Mouse (Mus musculus): ENCODE results near the gene Krt23. TPM values are rescaled to one million over a fixed set of nuclear protein-coding genes. Genes with fewer than 3 reads are reported as not detected.

Krt23 gene
- polyA plus RNA-seq, 1 experiment from 2014 or later, result not detected

DNA sequence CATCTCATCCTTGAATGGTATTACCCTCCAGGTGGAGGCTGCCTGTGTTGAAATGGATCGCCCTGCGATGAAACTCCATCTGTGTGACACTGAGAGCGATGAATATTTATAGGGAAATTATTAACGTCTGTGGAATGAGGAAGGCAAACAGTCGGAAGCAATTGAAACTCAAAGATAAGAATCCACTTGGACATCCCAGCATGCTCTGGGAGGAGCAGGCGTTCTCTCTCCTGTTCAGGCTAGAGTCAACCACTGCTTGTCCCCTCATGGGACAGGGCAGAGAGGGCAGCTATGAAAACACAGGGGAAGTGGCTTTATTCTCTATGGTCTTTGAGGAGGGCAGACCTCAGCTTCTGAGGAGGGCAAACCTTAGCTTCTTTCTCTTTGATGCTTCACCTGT lies 19.5 kb downstream of the Krt23 start:
- Histone ChIP-seq H3K27me3 (replicated peaks) (no peaks in the 10 kb centered on the region), H3K36me3 (replicated peaks) (no peaks in the 10 kb centered on the region), H3K4me2 (no peak overlapping the region), H3K27ac (no peak overlapping the region), H3K9me3 (no peaks in the 10 kb centered on the region), H3K4me3 (no peak overlapping the region), H3K4me1 (no peaks in the 10 kb centered on the region), H3K9ac (no peak overlapping the region)
- no peak for ATAC-seq (replicated peaks)
- WGBS, result 70% methylated on average over 6 of the region's 6 CpGs

DNA sequence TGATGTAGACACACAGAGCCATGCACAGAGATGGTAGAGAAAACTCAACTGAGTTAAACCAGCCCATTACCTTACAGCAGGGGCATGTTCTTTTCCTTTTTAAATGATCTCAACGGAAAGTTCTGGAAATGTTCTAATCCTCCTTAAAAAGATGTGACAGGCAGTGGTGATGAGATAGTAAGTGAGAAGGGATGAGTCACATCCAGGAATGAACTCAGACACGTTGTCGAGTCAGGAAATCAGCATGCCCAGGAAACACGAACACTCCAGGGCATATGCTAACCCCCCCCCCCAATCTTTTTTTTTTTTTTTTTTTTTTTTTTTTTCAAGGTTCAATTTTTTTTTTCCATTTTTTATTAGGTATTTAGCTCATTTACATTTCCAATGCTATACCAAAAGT lies 20.5 kb downstream of the Krt23 start:
- Histone ChIP-seq H3K27me3 (replicated peaks) (no peaks in the 10 kb centered on the region), H3K4me1 (no peaks in the 10 kb centered on the region), H3K27ac (no peak overlapping the region), H3K9me3 (no peaks in the 10 kb centered on the region), H3K4me3 (no peak overlapping the region), H3K36me3 (replicated peaks) (no peaks in the 10 kb centered on the region), H3K4me2 (no peak overlapping the region), H3K9ac (no peak overlapping the region)
- no peak for ATAC-seq (replicated peaks)
- 85% methylated on average over 4 of the region's 4 CpGs for WGBS

DNA sequence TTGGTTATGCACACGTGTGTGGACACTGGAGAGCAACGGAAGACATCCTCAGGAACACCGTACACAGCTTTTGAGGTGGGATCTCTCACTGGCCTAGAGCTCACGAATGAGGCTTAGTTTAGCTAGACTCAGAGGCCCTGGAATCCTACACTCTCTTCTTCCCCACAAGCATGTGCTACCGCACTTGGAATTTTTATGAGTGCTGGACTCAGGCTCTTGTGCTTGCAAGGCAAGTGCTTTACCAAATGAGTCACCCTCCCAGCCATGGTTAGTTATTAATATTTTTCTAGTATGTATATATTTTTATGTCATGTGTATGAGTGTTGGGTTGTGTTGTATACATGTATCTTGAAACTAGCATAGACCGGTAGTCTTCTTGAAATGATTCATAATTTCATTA lies 21.0 kb downstream of the Krt23 start:
- no peak overlapping the region for H3K27ac ChIP-seq
- no peaks in the 10 kb centered on the region for H3K4me1 ChIP-seq
- no peaks in the 10 kb centered on the region for H3K36me3 ChIP-seq (replicated peaks)
- no peak for ATAC-seq (replicated peaks)
- H3K4me2 ChIP-seq, result no peak overlapping the region
- no peak overlapping the region for H3K9ac ChIP-seq
- WGBS, result 95% methylated on average over 6 of the region's 6 CpGs
- H3K9me3 ChIP-seq, result no peaks in the 10 kb centered on the region
- no peaks in the 10 kb centered on the region for H3K27me3 ChIP-seq (replicated peaks)
- H3K4me3 ChIP-seq, result no peak overlapping the region

DNA sequence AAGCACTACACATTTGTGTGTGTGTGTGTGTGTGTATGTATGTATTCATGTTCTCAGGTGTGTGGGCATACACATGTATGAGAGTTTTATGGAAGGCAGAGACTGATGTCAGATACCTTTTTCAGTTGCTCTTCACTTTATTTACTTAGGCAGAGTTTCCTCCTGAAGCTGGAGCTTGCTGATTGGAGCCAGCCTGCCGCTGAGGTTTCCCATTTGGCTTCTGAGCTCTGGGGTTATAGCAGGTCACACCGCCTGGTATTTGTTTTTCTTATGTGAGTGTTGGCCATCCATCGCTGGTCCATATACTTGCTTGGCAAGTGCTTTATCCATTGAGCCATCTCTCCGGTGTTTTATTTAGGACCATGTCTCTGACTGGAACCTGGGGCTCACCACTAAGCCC lies 23.7 kb downstream of the Krt23 start:
- H3K9ac ChIP-seq, result no peak overlapping the region
- H3K27me3 ChIP-seq (replicated peaks), result no peaks in the 10 kb centered on the region
- no peak overlapping the region for H3K4me3 ChIP-seq
- H3K4me1 ChIP-seq, result 0 out of 2 replicates have a peak, but pooled peaks cover 5% of the 10 kb centered on the region
- WGBS, result 85% methylated on average over 4 of the region's 4 CpGs
- no peak for ATAC-seq (replicated peaks)
- H3K9me3 ChIP-seq, result no peaks in the 10 kb centered on the region
- H3K27ac ChIP-seq, result no peak overlapping the region
- H3K4me2 ChIP-seq, result no peak overlapping the region
- no peaks in the 10 kb centered on the region for H3K36me3 ChIP-seq (replicated peaks)

DNA sequence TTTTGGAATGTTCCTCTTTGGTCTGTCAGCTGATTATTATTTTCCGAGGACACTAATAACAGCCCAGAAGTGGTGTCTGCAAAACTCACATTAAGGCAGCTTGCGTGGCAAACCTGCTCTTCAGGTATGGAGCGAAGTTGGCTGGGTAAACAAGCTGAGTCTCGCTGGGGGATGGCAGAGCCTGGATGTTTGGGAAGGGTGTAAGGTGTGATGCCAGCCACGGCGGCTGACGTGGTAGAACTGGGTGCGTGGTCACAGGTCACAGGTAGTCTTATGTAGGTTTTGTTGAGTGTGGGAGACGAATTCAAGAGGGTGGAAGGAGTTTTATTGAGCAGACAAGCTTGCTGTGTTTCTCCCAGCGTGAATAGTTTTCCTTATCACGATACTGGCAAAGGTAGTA lies 24.4 kb downstream of the Krt23 start:
- no peaks in the 10 kb centered on the region for H3K9me3 ChIP-seq
- 91% methylated on average over 11 of the region's 11 CpGs for WGBS
- no peaks in the 10 kb centered on the region for H3K36me3 ChIP-seq (replicated peaks)
- no peak overlapping the region for H3K27ac ChIP-seq
- H3K9ac ChIP-seq, result no peak overlapping the region
- no peak overlapping the region for H3K4me2 ChIP-seq
- no peak for ATAC-seq (replicated peaks)
- H3K4me3 ChIP-seq, result no peak overlapping the region
- H3K4me1 ChIP-seq, result 0 out of 2 replicates have a peak, but pooled peaks cover 5% of the 10 kb centered on the region
- H3K27me3 ChIP-seq (replicated peaks), result peaks cover 5% of the 10 kb centered on the region; the same call in 1 of the 2 replicates

DNA sequence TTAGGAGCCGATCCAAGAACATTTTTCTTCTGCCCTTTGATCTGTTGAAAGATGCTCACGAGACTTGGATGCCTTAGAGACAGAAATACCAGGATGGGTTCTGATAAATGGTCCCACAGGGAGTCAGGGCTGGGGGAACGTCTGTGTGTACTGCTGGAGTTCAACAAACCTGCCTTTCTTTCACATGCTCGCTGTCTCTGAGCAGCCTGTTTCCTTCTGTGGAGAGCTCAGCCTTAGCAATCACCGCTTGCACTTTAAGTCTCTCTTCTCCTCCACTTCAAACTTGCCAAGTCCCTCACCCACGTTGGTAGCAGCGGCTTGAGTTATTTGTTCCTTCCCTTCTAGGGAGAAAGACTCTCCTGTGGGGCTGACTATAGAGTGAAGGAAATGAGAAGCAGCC lies 26.6 kb downstream of the Krt23 start:
- Histone ChIP-seq H3K36me3 (replicated peaks) (no peaks in the 10 kb centered on the region), H3K4me2 (no peak overlapping the region), H3K27me3 (replicated peaks) (peaks cover 5% of the 10 kb centered on the region; the same call in 1 of the 2 replicates), H3K27ac (no peak overlapping the region), H3K4me3 (no peak overlapping the region), H3K9me3 (no peaks in the 10 kb centered on the region), H3K9ac (no peak overlapping the region), H3K4me1 (0 out of 2 replicates have a peak, but pooled peaks cover 5% of the 10 kb centered on the region)
- ATAC-seq (replicated peaks), result no peak
- WGBS, result 47% methylated on average over 7 of the region's 7 CpGs

DNA sequence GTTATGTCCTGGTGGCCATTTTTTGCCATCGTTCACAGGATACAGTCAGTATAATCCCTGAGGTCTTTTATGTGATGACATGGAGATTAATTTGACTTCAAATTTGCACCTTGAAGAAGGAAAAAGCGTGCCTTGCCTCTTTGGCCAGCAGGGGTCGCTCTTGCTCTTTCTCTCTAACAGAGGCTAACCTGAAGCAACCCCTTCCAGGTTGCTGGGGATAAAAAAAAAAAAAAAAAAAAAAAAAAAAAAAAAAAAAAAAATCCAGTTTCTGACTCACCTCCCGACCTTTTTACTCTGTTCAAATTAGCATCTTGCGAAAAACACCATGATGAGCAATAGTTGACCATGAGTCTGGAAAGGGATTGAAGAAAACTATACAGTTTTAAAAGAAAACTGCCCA lies 28.1 kb downstream of the Krt23 start:
- Histone ChIP-seq H3K27ac (no peak overlapping the region), H3K27me3 (replicated peaks) (peaks cover 5% of the 10 kb centered on the region; the same call in 1 of the 2 replicates), H3K9me3 (no peaks in the 10 kb centered on the region), H3K36me3 (replicated peaks) (no peaks in the 10 kb centered on the region), H3K4me2 (no peak overlapping the region), H3K4me1 (0 out of 2 replicates have a peak, but pooled peaks cover 5% of the 10 kb centered on the region), H3K4me3 (no peak overlapping the region), H3K9ac (no peak overlapping the region)
- 7% methylated on average over 5 of the region's 5 CpGs for WGBS
- no peak for ATAC-seq (replicated peaks)

DNA sequence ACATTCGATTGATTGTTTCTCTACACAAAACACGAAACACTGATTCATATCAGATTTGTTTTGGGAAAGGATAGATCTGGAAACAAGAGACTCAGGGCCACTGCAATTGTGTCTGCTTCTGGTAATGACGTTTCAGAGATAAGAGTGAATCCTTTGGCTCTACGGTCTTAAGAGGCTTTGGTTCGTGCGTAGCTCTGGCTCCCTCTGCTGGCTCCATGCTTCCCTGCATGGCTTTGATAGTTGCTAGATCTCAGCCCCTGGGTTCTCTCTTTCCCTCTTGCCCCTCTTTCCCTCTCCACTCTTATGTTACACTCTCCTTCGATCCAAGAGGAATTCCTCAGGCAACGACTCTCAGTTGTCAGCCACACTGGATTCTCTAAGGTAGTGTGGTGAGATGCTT lies 29.8 kb downstream of the Krt23 start:
- no peaks in the 10 kb centered on the region for H3K36me3 ChIP-seq (replicated peaks)
- no peak overlapping the region for H3K27ac ChIP-seq
- ATAC-seq (replicated peaks), result no peak
- 11% methylated on average over 8 of the region's 8 CpGs for WGBS
- H3K4me2 ChIP-seq, result no peak overlapping the region
- no peak overlapping the region for H3K4me3 ChIP-seq
- H3K9me3 ChIP-seq, result no peaks in the 10 kb centered on the region
- no peak overlapping the region for H3K9ac ChIP-seq
- H3K4me1 ChIP-seq, result 0 out of 2 replicates have a peak, but pooled peaks cover 5% of the 10 kb centered on the region
- H3K27me3 ChIP-seq (replicated peaks), result peaks cover 5% of the 10 kb centered on the region; the same call in 1 of the 2 replicates

DNA sequence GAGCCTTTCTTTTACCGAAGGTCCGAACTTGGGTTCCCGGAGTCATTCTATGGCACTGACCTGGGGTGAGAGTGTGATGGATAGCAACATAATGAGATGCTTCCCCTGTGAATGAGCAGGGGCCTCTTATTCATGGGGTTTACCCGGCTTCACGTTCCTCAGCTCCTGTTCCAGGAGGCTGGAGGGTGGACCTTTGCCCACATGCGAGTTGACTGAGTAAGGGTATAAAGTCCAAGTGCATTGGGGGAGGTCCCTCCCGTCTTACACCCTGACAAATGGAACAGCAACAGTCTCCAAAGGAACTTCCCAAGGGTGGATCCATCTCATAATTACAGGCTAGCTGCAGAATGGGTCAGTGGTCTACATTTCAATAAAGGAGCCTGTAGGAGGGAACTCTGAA lies 31.2 kb downstream of the Krt23 start:
- Histone ChIP-seq H3K4me1 (0 out of 2 replicates have a peak, but pooled peaks cover 5% of the 10 kb centered on the region), H3K27me3 (replicated peaks) (peaks cover 5% of the 10 kb centered on the region; the same call in 1 of the 2 replicates), H3K36me3 (replicated peaks) (no peaks in the 10 kb centered on the region), H3K27ac (no peak overlapping the region), H3K4me3 (no peak overlapping the region), H3K9me3 (no peaks in the 10 kb centered on the region), H3K9ac (no peak overlapping the region), H3K4me2 (no peak overlapping the region)
- 66% methylated on average over 7 of the region's 7 CpGs for WGBS
- no peak for ATAC-seq (replicated peaks)

DNA sequence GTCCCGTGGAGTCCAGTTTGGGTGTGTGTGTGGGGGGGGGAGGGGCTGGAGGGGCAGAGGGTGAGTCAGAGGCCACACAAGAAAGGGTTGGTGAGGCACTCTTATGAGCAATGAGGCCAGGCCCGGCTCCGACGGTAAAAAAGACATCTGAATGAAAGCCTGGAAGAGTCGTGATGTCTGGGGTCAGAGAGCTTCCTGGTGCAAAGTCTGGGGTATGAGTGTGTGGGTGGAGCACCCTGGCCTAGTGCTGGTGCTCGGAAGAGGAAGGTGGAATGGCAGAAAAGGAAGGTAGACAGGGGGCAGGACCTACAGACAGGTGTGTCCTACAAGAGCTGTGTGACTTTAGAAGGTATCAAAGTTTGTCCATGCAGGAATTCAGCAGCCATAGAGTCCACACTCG lies 34.0 kb downstream of the Krt23 start:
- Histone ChIP-seq H3K27me3 (replicated peaks) (peaks cover 4% of the 10 kb centered on the region; the same call in 1 of the 2 replicates), H3K4me1 (no peaks in the 10 kb centered on the region), H3K4me3 (no peak overlapping the region), H3K9me3 (no peaks in the 10 kb centered on the region), H3K9ac (no peak overlapping the region), H3K36me3 (replicated peaks) (no peaks in the 10 kb centered on the region), H3K4me2 (no peak overlapping the region), H3K27ac (no peak overlapping the region)
- ATAC-seq (replicated peaks), result no peak
- 73% methylated on average over 7 of the region's 7 CpGs for WGBS

DNA sequence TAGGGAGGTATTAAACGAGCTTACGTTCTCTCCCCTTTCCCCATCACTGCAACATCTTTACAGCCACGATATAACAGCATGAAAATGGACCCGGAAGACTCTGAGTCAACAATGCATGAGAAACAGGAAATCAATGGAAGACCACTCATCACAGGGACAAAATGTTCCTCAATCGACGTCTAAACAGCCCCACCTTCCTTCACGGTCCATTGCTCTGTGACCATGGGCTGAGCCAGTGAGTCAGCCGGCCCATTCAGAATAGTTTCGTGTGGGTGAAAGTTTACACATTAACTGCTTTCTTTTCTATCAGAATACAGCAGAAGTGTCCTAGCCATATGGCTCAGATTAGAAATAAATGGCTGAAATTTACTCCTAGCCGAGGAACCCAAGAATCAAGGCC lies 38.2 kb downstream of the Krt23 start:
- H3K27ac ChIP-seq, result no peak overlapping the region
- H3K27me3 ChIP-seq (replicated peaks), result no peaks in the 10 kb centered on the region
- H3K4me1 ChIP-seq, result no peaks in the 10 kb centered on the region
- no peak overlapping the region for H3K9ac ChIP-seq
- no peaks in the 10 kb centered on the region for H3K9me3 ChIP-seq
- H3K36me3 ChIP-seq (replicated peaks), result no peaks in the 10 kb centered on the region
- H3K4me2 ChIP-seq, result no peak overlapping the region
- no peak overlapping the region for H3K4me3 ChIP-seq
- no peak for ATAC-seq (replicated peaks)
- 72% methylated on average over 10 of the region's 10 CpGs for WGBS

DNA sequence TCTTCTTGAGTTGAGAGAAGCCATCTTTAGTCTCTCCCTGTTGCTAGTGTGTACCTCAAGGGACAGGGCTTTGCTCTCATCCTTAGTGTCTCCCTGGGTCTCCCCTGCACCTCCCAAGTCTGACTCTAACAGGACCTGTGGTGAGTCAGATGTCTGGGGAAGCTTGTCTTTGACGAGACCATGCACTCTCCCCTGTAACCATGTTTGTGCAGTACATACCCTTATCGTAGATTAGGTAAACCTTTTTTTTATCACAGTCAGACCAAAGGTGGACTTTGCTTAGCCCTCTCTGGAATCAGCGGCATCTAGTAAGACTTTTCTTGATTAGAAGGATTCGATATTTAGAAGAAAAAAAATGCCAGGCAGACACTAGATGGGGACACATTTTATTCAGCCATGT lies 38.9 kb downstream of the Krt23 start:
- no peak overlapping the region for H3K27ac ChIP-seq
- H3K4me1 ChIP-seq, result no peaks in the 10 kb centered on the region
- no peaks in the 10 kb centered on the region for H3K36me3 ChIP-seq (replicated peaks)
- H3K4me3 ChIP-seq, result no peak overlapping the region
- no peak for ATAC-seq (replicated peaks)
- H3K9ac ChIP-seq, result no peak overlapping the region
- 85% methylated on average over 4 of the region's 4 CpGs for WGBS
- H3K27me3 ChIP-seq (replicated peaks), result no peaks in the 10 kb centered on the region
- H3K4me2 ChIP-seq, result no peak overlapping the region
- H3K9me3 ChIP-seq, result no peaks in the 10 kb centered on the region

DNA sequence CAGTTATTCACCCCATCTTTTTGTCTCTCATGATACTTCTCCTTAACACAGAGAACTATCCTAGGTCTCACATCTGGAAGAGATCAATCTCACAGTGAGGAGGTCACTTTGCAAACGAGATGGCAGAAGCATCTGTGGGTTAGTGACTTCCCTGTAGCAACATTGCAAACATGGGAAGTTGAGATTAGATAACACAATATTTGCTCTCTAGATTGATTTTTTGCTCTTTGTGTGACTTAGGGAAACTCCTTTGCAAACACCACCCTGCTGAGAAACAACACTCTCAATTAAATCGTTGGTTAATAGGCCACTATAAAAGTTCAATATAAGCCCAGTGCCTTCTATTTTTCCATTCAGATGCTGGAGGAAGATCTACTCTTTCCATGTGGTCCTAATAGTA lies 44.2 kb downstream of the Krt23 start:
- Histone ChIP-seq H3K4me1 (no peaks in the 10 kb centered on the region), H3K27ac (no peak overlapping the region), H3K36me3 (replicated peaks) (no peaks in the 10 kb centered on the region), H3K4me3 (no peak overlapping the region), H3K9ac (no peak overlapping the region), H3K27me3 (replicated peaks) (no peaks in the 10 kb centered on the region), H3K4me2 (no peak overlapping the region), H3K9me3 (no peaks in the 10 kb centered on the region)
- WGBS, result 78% methylated on average over 2 of the region's 2 CpGs
- ATAC-seq (replicated peaks), result no peak
